Mouse (Mus musculus): ENCODE data around the gene Atg101.

- TF ChIP-seq EP300 (IDR thresholded peaks at IDR 0.05) = no peak
- no peak for TF ChIP-seq CTCF (IDR thresholded peaks at IDR 0.05)
Observed at GRCm38 (mm10) chr15:101252614-101253013, 31.5 kb upstream of the Atg101 start.
